Mouse (Mus musculus): ENCODE measurements around the gene Fh1.

DNA sequence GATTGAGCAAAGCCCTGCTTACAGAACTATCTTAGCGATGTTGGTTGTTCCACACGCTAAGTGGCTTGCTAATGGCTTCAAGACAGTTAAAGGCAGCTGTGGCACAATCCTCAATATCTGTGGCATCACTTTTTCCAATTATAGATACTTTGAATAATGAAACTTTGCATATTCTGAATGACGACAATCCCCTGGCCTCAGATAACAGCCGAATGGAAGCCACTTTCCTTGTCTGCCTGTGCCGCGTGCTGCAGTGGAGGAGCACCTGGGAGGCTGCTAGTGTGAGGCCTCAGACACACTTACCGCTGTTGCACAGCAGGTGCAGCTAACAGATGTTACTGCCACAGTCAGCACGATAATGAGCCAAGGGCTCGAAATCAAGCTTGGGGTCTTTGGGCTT lies 10.4 kb downstream of the Fh1 start:
- no peak for TF ChIP-seq POLR2A (IDR thresholded peaks at IDR 0.05; ENCODE audit: borderline replicate concordance, insufficient read depth, low read length)
- TF ChIP-seq CTCF (IDR thresholded peaks at IDR 0.05; ENCODE audit: borderline replicate concordance, insufficient read depth, low read depth, low read length): no peak
